Mouse (Mus musculus): ENCODE results near the gene E130116L18Rik.
"Not testable (repeated sequence)": the region's sequence is repeated elsewhere in the genome, so short reads cannot be mapped to it uniquely, and the experiment has no call there.

E130116L18Rik gene

DNA sequence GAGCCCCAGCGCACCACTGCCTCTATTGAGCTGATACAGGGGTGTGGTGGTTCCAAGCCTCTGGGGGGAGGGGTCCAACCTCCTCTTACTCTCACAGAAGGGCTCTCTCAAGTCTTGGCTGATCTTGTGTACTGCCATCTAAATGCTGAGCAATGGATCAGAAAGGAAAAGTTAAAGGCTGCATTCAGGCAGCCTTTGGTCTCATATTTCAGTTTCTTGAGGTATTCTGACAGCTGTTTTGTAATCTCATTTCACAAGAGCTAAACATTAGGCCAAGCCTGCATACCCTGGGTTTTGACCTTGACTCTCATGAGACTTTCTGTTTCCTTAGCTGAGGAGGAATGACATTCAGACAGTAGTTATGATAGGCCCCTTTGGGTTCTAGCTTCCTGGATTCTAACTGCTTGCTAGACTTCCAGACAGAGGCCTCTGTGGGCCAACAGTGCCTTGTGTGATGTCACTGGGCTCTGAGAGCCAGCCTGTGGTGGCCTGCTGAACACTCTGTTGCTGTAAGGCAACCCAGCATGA, 41.9 kb downstream of the E130116L18Rik start, which contains the start of gene Galntl5:
Gene Galntl5 (plus strand): TSS at position 457 of the 528 bp plus-strand sequence.
- no peak for DNase-seq (ENCODE audit: low spot score in 2 of 2)

DNA sequence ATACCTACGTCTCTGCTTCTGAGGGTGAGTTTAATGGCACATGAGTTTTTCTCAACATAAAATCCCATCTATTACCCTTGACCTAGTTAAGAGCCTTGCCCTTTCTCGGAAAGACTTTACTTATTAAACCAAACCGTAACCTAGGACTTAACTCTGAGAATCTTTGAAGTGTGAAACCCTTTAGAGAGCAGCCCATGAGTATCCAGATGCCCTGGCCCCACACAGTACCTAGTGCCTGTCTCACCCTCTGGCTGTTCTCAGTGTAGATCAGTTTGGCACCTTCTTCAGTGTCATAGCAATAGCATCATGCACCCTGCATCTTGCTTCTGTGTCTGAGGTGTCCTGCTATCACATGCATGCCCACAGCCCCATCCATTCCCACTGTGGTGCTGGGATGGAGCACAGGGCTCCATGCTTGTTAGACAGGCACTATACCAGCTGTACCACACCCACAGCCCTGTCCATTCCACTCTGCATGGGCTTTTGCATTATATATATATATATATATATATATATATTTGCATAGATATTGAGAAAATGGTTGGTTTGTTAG, 42.9 kb downstream of the E130116L18Rik start:
- no peak for DNase-seq (ENCODE audit: low spot score in 2 of 2)

DNA sequence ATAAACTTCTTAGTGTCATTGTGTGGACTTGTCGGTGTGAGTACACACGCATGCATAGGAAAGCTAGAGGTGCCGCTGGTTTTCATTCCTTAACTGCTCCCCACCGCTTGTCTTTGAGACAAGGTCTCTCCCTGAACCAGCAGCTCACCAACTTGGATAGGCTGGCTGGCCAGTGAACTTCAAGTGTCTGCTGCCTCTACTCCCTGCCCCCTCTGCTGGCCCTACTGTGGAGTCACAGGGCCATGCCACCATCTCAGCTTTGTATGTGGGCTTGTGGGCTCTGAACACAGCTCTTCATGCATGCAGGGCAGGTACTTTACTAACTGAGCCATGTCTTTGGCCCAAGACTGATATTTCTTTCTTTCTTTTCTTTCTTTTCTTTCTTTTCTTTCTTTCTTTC, 43.7 kb downstream of the E130116L18Rik start:
- DNase-seq (ENCODE audit: low spot score in 2 of 2), result no peak

DNA sequence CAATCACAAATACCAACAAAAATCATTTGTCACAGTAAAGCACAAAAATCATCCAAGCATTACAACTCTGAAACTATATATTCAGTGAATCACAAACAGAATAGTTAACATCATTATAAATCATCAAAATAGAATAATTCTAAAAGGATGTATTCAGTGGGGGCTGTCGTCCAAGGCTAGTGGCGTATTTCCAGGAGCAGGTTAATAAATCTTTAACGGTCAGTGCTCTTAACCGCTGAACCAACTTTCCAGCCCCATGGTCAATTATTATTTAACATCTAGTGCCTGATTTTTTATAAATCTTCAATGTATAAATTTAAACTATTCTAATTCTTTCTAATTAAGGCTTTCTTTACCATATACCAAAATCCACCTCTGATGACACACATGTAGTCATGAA, 44.4 kb downstream of the E130116L18Rik start:
- not testable (repeated sequence) for DNase-seq (ENCODE audit: low spot score in 2 of 2)

DNA sequence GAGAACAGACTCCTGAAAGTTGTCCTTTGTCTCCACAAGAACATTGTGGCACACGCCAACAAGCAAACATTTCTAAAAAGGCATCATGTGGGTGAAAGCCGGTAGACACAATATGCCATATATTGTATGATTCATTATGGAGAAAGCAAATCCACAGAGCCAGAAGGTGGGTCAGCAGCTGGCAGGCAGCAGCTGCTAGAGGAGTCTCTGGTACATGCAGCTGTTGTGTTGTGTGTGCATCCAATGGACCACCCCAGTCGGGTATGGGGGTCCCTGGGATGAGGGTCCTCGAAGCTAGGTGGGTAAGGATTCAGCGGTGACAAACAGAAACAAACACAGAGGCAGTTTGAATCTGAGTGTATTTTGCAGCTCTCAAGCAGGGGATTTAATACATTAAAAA, 45.0 kb downstream of the E130116L18Rik start:
- DNase-seq (ENCODE audit: low spot score in 2 of 2), result not testable (repeated sequence)
